Comparison of ENCODE assay signal across 8 mouse cellular contexts in genomic region chr4:116596978-116597881, GRCm38 (mm10). TPM values are rescaled to one million over a fixed set of nuclear protein-coding genes. Genes with fewer than 3 reads are reported as not detected.
DNase-seq lines count a peak whose midpoint lies in the region; ATAC-seq and TF ChIP-seq lines count a peak whose summit lies in the region.

No protein-coding gene starts in this region.

- no peaks in the 10 kb centered on the region for H3K27me3 ChIP-seq in embryonic facial prominence, embryonic 14.5 days (replicated peaks; ENCODE audit: control insufficient read depth, insufficient read depth, low read length)
- H3K27me3 ChIP-seq in heart, adult 2 months (ENCODE audit: control insufficient read depth, insufficient read depth, low read length) = no peaks in the 10 kb centered on the region
- no peaks in the 10 kb centered on the region for H3K27me3 ChIP-seq in limb, embryonic 13.5 days
- H3K27me3 ChIP-seq in midbrain, embryonic 16.5 days (ENCODE audit: control insufficient read depth, insufficient read depth, low read depth, low read length) = no peaks in the 10 kb centered on the region

- H3K79me2 ChIP-seq in heart, adult 2 months (replicated peaks; ENCODE audit: control insufficient read depth, insufficient read depth, low read length) = no peaks in the 10 kb centered on the region

- H3K27ac ChIP-seq in embryonic facial prominence, embryonic 14.5 days (replicated peaks; ENCODE audit: low read depth, low read length) = peak overlapping the region; percentile 76
- H3K27ac ChIP-seq in heart, adult 2 months = peak overlapping the region; percentile 74
- peak overlapping the region; percentile 84 for H3K27ac ChIP-seq in limb, embryonic 13.5 days
- H3K27ac ChIP-seq in midbrain, embryonic 16.5 days (ENCODE audit: low read length) = peak overlapping the region; percentile 72

- peaks cover 50% of the 10 kb centered on the region for H3K36me3 ChIP-seq in embryonic facial prominence, embryonic 14.5 days (ENCODE audit: control insufficient read depth, insufficient read depth, low read length)
- peaks cover 1% of the 10 kb centered on the region; the same call in 1 of the 2 replicates for H3K36me3 ChIP-seq in heart, adult 2 months (ENCODE audit: control insufficient read depth, insufficient read depth, low read length)
- H3K36me3 ChIP-seq in limb, embryonic 13.5 days = peaks cover 52% of the 10 kb centered on the region
- peaks cover 19% of the 10 kb centered on the region for H3K36me3 ChIP-seq in midbrain, embryonic 16.5 days (ENCODE audit: control insufficient read depth, insufficient read depth, low read length)

- intact Hi-C loops in heart, adult 2 months (cut with DNase I) = loop anchor here (5.0 kb wide), 1 partner anchor 40 kb away; the partner anchor contains the start of genes Gpbp1l1 and Tmem69

- peak overlapping the region; percentile 76 for H3K9ac ChIP-seq in embryonic facial prominence, embryonic 14.5 days (ENCODE audit: low read depth, low read length)
- peak overlapping the region; percentile 86 for H3K9ac ChIP-seq in heart, adult 2 months (ENCODE audit: low read depth, low read length)
- H3K9ac ChIP-seq in limb, embryonic 13.5 days = peak overlapping the region; percentile 80
- H3K9ac ChIP-seq in midbrain, embryonic 16.5 days (ENCODE audit: low read depth, low read length) = peak overlapping the region; percentile 70

- H3K4me2 ChIP-seq in embryonic facial prominence, embryonic 14.5 days (ENCODE audit: low read depth, low read length) = peak overlapping the region; percentile 87
- H3K4me2 ChIP-seq in limb, embryonic 13.5 days (replicated peaks) = peak overlapping the region; percentile 85
- peak overlapping the region; percentile 80 for H3K4me2 ChIP-seq in midbrain, embryonic 16.5 days (ENCODE audit: low read length)

- peak; percentile 31; the same call in 1 of the 2 replicates for TF ChIP-seq EP300 in heart, adult 2 months (IDR thresholded peaks at IDR 0.05; ENCODE audit: insufficient read depth, low read depth, low read length)

- no peaks in the 10 kb centered on the region for H3K9me3 ChIP-seq in embryonic facial prominence, embryonic 14.5 days (ENCODE audit: control insufficient read depth, low read length)
- H3K9me3 ChIP-seq in limb, embryonic 13.5 days = no peaks in the 10 kb centered on the region
- H3K9me3 ChIP-seq in midbrain, embryonic 16.5 days (replicated peaks; ENCODE audit: control insufficient read depth, low read length, poor library complexity, severe bottlenecking) = no peaks in the 10 kb centered on the region

- H3K4me3 ChIP-seq in embryonic facial prominence, embryonic 14.5 days (ENCODE audit: low read depth, low read length) = peak overlapping the region; percentile 66
- peak overlapping the region; percentile 65 for H3K4me3 ChIP-seq in heart, adult 2 months
- peak overlapping the region; percentile 68 for H3K4me3 ChIP-seq in limb, embryonic 13.5 days
- H3K4me3 ChIP-seq in midbrain, embryonic 16.5 days (ENCODE audit: low read depth, low read length) = peak overlapping the region; percentile 64

- peak; percentile 79 for DNase-seq in 3T3-L1 (ENCODE audit: low read depth, low spot score)
- peak; percentile 65 to 82 for DNase-seq in adrenal gland, postnatal 4 days (ENCODE audit: low spot score in 2 of 2)
- DNase-seq in embryonic facial prominence, embryonic 14.5 days (ENCODE audit: low spot score) = peak; percentile 95
- DNase-seq in heart, adult 2 months = peak; percentile 89 to 92
- DNase-seq in kidney, adult 8-10 months = peak; percentile 91 to 93
- peak; percentile 75 to 90 for DNase-seq in spleen, postnatal 10 days (ENCODE audit: low spot score in 2 of 2)

- peaks cover 10% of the 10 kb centered on the region; the same call in 1 of the 2 replicates for H3K4me1 ChIP-seq in embryonic facial prominence, embryonic 14.5 days (ENCODE audit: control insufficient read depth, insufficient read depth, low read length)
- H3K4me1 ChIP-seq in heart, adult 2 months (ENCODE audit: control insufficient read depth, insufficient read depth, low read length) = peaks cover 2% of the 10 kb centered on the region; the same call in 1 of the 2 replicates
- peaks cover 19% of the 10 kb centered on the region for H3K4me1 ChIP-seq in limb, embryonic 13.5 days
- peaks cover 18% of the 10 kb centered on the region for H3K4me1 ChIP-seq in midbrain, embryonic 16.5 days (ENCODE audit: control insufficient read depth, insufficient read depth, low read length)

- ATAC-seq in embryonic facial prominence, embryonic 14.5 days (ENCODE audit: low read depth) = peak; percentile 95
- peak; percentile 98 for ATAC-seq in limb, embryonic 13.5 days (ENCODE audit: low FRiP score, low read depth)
- ATAC-seq in midbrain, embryonic 16.5 days = peak; percentile 97

- WGBS in embryonic facial prominence, embryonic 14.5 days = 1% methylated on average over 40 of the region's 50 CpGs
- under 1% methylated on average over 50 of the region's 50 CpGs for WGBS in heart, adult 2 months
- WGBS in limb, embryonic 13.5 days = under 1% methylated on average over 50 of the region's 50 CpGs
- WGBS in midbrain, embryonic 16.5 days = under 1% methylated on average over 50 of the region's 50 CpGs

- TF ChIP-seq CTCF in heart, adult 2 months (IDR thresholded peaks at IDR 0.05) = peak; percentile 34

- TF ChIP-seq POLR2A in heart, adult 2 months (IDR thresholded peaks at IDR 0.05; ENCODE audit: insufficient read depth, low read depth, low read length) = peak; percentile 74

RNA-seq across cellular contexts. Expression of gene Ccdc17, which starts 0.8 kb away (rescaled TPM):
- 10 to 100 TPM; 14.4 to 16.1 TPM for total RNA-seq in adrenal gland, postnatal 4 days (2021)
- polyA plus RNA-seq in embryonic facial prominence, embryonic 14.5 days (2014; fragmentation: Nextera tagmentation; extraction: Ambion mirVana) = 4.2 and 8.0 TPM in 2 replicates
- total RNA-seq in heart, adult 2 months (2021) = 1 to 10 TPM; 2.9 to 3.4 TPM
- polyA plus RNA-seq in heart, adult 2 months (2012; rRNA removed) = 4.5 and 8.1 TPM in 2 replicates
- polyA plus RNA-seq in limb, embryonic 13.5 days (2015; fragmentation: Nextera tagmentation; extraction: Ambion mirVana) = 2.1 and 3.1 TPM in 2 replicates
- 5.9 and 6.0 TPM in 2 replicates for polyA plus RNA-seq in midbrain, embryonic 16.5 days (2015; fragmentation: Nextera tagmentation; extraction: Ambion mirVana)

RNA-seq across cellular contexts. Expression of gene Nasp, which starts 30.5 kb away (rescaled TPM):
- total RNA-seq in adrenal gland, postnatal 4 days (2021) = 10 to 100 TPM; 71.2 to 80.6 TPM
- 99.2 and 113 TPM in 2 replicates for polyA plus RNA-seq in embryonic facial prominence, embryonic 14.5 days (2014; fragmentation: Nextera tagmentation; extraction: Ambion mirVana)
- 10 to 100 TPM; 16.9 to 18.3 TPM for total RNA-seq in heart, adult 2 months (2021)
- 3.0 and 7.1 TPM in 2 replicates for polyA plus RNA-seq in heart, adult 2 months (2012; rRNA removed)
- polyA plus RNA-seq in limb, embryonic 13.5 days (2015; fragmentation: Nextera tagmentation; extraction: Ambion mirVana) = 203 and 211 TPM in 2 replicates
- polyA plus RNA-seq in midbrain, embryonic 16.5 days (2015; fragmentation: Nextera tagmentation; extraction: Ambion mirVana) = 87.1 and 98.0 TPM in 2 replicates

RNA-seq across cellular contexts. Expression of gene Gpbp1l1, which starts 39.8 kb away (rescaled TPM):
- 10 to 100 TPM; 68.3 to 77.2 TPM for total RNA-seq in adrenal gland, postnatal 4 days (2021)
- polyA plus RNA-seq in embryonic facial prominence, embryonic 14.5 days (2014; fragmentation: Nextera tagmentation; extraction: Ambion mirVana) = 37.4 and 38.6 TPM in 2 replicates
- total RNA-seq in heart, adult 2 months (2021) = 10 to 100 TPM; 57.9 to 65.9 TPM
- 37.7 and 55.3 TPM in 2 replicates for polyA plus RNA-seq in heart, adult 2 months (2012; rRNA removed)
- polyA plus RNA-seq in limb, embryonic 13.5 days (2015; fragmentation: Nextera tagmentation; extraction: Ambion mirVana) = 32.1 and 34.8 TPM in 2 replicates
- 16.3 and 17.6 TPM in 2 replicates for polyA plus RNA-seq in midbrain, embryonic 16.5 days (2015; fragmentation: Nextera tagmentation; extraction: Ambion mirVana)

RNA-seq across cellular contexts. Expression of gene Tmem69, which starts 41.5 kb away (rescaled TPM):
- 10 to 100 TPM; 17.8 to 18.4 TPM for total RNA-seq in adrenal gland, postnatal 4 days (2021)
- 23.0 and 23.5 TPM in 2 replicates for polyA plus RNA-seq in embryonic facial prominence, embryonic 14.5 days (2014; fragmentation: Nextera tagmentation; extraction: Ambion mirVana)
- 10 to 100 TPM; 24.8 to 30.5 TPM for total RNA-seq in heart, adult 2 months (2021)
- polyA plus RNA-seq in heart, adult 2 months (2012; rRNA removed) = 12.0 and 19.1 TPM in 2 replicates
- 20.4 and 20.8 TPM in 2 replicates for polyA plus RNA-seq in limb, embryonic 13.5 days (2015; fragmentation: Nextera tagmentation; extraction: Ambion mirVana)
- polyA plus RNA-seq in midbrain, embryonic 16.5 days (2015; fragmentation: Nextera tagmentation; extraction: Ambion mirVana) = 20.1 and 26.2 TPM in 2 replicates

RNA-seq across cellular contexts. Expression of gene Akr1a1, which starts 54.2 kb away (rescaled TPM):
- 100 to 1,000 TPM; 756 to 759 TPM for total RNA-seq in adrenal gland, postnatal 4 days (2021)
- 762 and 846 TPM in 2 replicates for polyA plus RNA-seq in embryonic facial prominence, embryonic 14.5 days (2014; fragmentation: Nextera tagmentation; extraction: Ambion mirVana)
- 100 to 1,000 TPM; 281 to 289 TPM for total RNA-seq in heart, adult 2 months (2021)
- polyA plus RNA-seq in heart, adult 2 months (2012; rRNA removed) = 247 and 371 TPM in 2 replicates
- polyA plus RNA-seq in limb, embryonic 13.5 days (2015; fragmentation: Nextera tagmentation; extraction: Ambion mirVana) = 774 and 800 TPM in 2 replicates
- 661 and 697 TPM in 2 replicates for polyA plus RNA-seq in midbrain, embryonic 16.5 days (2015; fragmentation: Nextera tagmentation; extraction: Ambion mirVana)

Comparison
In these comparisons a context has a peak if more than half of its experiments do, and no peak if none do; other contexts are left out.
1. Peak in every context shown above with its lines: DNase-seq, ATAC-seq, H3K4me3 ChIP-seq and H3K27ac ChIP-seq.
2. RNA of gene Nasp, which starts 30.5 kb away (polyA plus RNA-seq): 203 to 211 TPM in limb, embryonic 13.5 days, 99.2 to 113 TPM in embryonic facial prominence, embryonic 14.5 days and 87.1 to 98.0 TPM in midbrain, embryonic 16.5 days; 3.0 to 7.1 TPM in heart, adult 2 months; every median in the first group is over 10 times any median in the second.